Comparison of ENCODE assay signal across 8 mouse cellular contexts in genomic region chr6:47318705-47319104, GRCm38 (mm10).
A peak's percentile ranks its signal among the peaks of the same experiment; 100 is the strongest.
DNase-seq lines count a peak whose midpoint lies in the region; ATAC-seq and TF ChIP-seq lines count a peak whose summit lies in the region.

No protein-coding gene starts in this region.

- peak overlapping the region; percentile 1; the same call in 1 of the 2 replicates for H3K27ac ChIP-seq in ES-E14 (ENCODE audit: insufficient read depth, low read depth, low read length, poor library complexity, severe bottlenecking)
- 0 out of 2 replicates have a peak overlapping the region, but pooled peaks have one; percentile 0 for H3K27ac ChIP-seq in kidney, postnatal 0 days
- no peak overlapping the region for H3K27ac ChIP-seq in liver, postnatal 0 days (ENCODE audit: low read depth)

- in situ Hi-C loops in ES-E14 (cut with MboI; ENCODE audit: low sequenced_read_pairs in 2 of 2, unreplicated experiment in 2 of 2) = no loop called here

- ATAC-seq in kidney, postnatal 0 days (replicated peaks; ENCODE audit: low FRiP score, low read depth) = no peak
- ATAC-seq in liver, postnatal 0 days = no peak

- TF ChIP-seq POLR2A in lung, adult 2 months (IDR thresholded peaks at IDR 0.05; ENCODE audit: borderline replicate concordance, extremely low read depth, low read depth, low read length) = no peak

- no peaks in the 10 kb centered on the region for H3K36me3 ChIP-seq in ES-E14 (ENCODE audit: control insufficient read depth, insufficient read depth, low read length, poor library complexity, severe bottlenecking)
- no peaks in the 10 kb centered on the region for H3K36me3 ChIP-seq in kidney, postnatal 0 days (ENCODE audit: insufficient read depth, low read length)
- no peaks in the 10 kb centered on the region for H3K36me3 ChIP-seq in liver, postnatal 0 days (replicated peaks; ENCODE audit: insufficient read depth, low read length)

- peaks cover 1 to 4% of the 10 kb centered on the region in 2 experiments; a peak in 2 of 4 replicates for H3K4me1 ChIP-seq in ES-E14 (ENCODE audit: control insufficient read depth in 2 of 2, insufficient read depth in 2 of 2, low read length in 2 of 2, poor library complexity in 1 of 2)
- H3K4me1 ChIP-seq in kidney, postnatal 0 days (replicated peaks; ENCODE audit: insufficient read depth, low read length) = peaks cover 5% of the 10 kb centered on the region
- H3K4me1 ChIP-seq in lung, adult 2 months (ENCODE audit: control insufficient read depth, insufficient read depth, low read length) = peaks cover 4% of the 10 kb centered on the region
- H3K4me1 ChIP-seq in liver, postnatal 0 days (ENCODE audit: insufficient read depth) = peaks cover 9% of the 10 kb centered on the region; the same call in 1 of the 2 replicates

- no peak overlapping the region; the same call in 1 of the 2 replicates for H3K9ac ChIP-seq in ES-E14 (ENCODE audit: insufficient read depth, low read depth, low read length, poor library complexity, severe bottlenecking)
- no peak overlapping the region for H3K9ac ChIP-seq in kidney, postnatal 0 days (ENCODE audit: low read depth, low read length)
- no peak overlapping the region for H3K9ac ChIP-seq in liver, postnatal 0 days (replicated peaks)

- no peak overlapping the region for H3K4me3 ChIP-seq in ES-E14 (ENCODE audit: insufficient read depth in 1 of 2, low read depth in 1 of 2, low read length in 2 of 2, poor library complexity in 1 of 2, severe bottlenecking in 1 of 2)
- H3K4me3 ChIP-seq in kidney, postnatal 0 days (replicated peaks; ENCODE audit: low read depth, low read length) = no peak overlapping the region
- peak overlapping the region; percentile 6 for H3K4me3 ChIP-seq in lung, adult 2 months (replicated peaks; ENCODE audit: extremely low read depth, low read depth, low read length)
- H3K4me3 ChIP-seq in liver, postnatal 0 days (ENCODE audit: low read depth, low read length) = no peak overlapping the region

- peak overlapping the region; percentile 4; the same call in 1 of the 2 replicates for H3K4me2 ChIP-seq in kidney, postnatal 0 days (ENCODE audit: low read length)
- H3K4me2 ChIP-seq in liver, postnatal 0 days (ENCODE audit: low read depth, low read length) = no peak overlapping the region

- DNase-seq in ES-E14 (ENCODE audit: low read depth, low spot score) = no peak
- DNase-seq in adrenal gland, postnatal 14 days = peak; percentile 42
- peak; percentile 33 for DNase-seq in forelimb bud, embryonic 11.5 days (ENCODE audit: low read depth, low spot score)
- peak; percentile 45 for DNase-seq in kidney, postnatal 0 days (ENCODE audit: low spot score)
- peak; percentile 51 for DNase-seq in lung, adult 2 months
- peak; percentile 39 to 57 for DNase-seq in right cerebral cortex, adult 2 months (ENCODE audit: low spot score in 2 of 2)
- DNase-seq in liver, postnatal 0 days = no peak
- no peak for DNase-seq in ovary, adult 18-20 months (ENCODE audit: low spot score)

- no peaks in the 10 kb centered on the region for H3K27me3 ChIP-seq in kidney, postnatal 0 days (ENCODE audit: insufficient read depth, low read length)
- no peaks in the 10 kb centered on the region for H3K27me3 ChIP-seq in liver, postnatal 0 days (ENCODE audit: insufficient read depth, low read length)

- TF ChIP-seq CTCF in kidney, postnatal 0 days (IDR thresholded peaks at IDR 0.05; ENCODE audit: low read depth) = no peak
- TF ChIP-seq CTCF in lung, adult 2 months (IDR thresholded peaks at IDR 0.05; ENCODE audit: insufficient read depth, low read length) = no peak
- no peak for TF ChIP-seq CTCF in liver, postnatal 0 days (IDR thresholded peaks at IDR 0.05; ENCODE audit: low read depth)

- no peak for TF ChIP-seq EP300 in liver, postnatal 0 days (IDR thresholded peaks at IDR 0.05; ENCODE audit: low read depth)

- H3K9me3 ChIP-seq in ES-E14 (ENCODE audit: control insufficient read depth, insufficient read depth, low read depth, low read length) = no peaks in the 10 kb centered on the region
- no peaks in the 10 kb centered on the region for H3K9me3 ChIP-seq in kidney, postnatal 0 days (replicated peaks; ENCODE audit: low read length)
- H3K9me3 ChIP-seq in liver, postnatal 0 days (ENCODE audit: low read length) = no peaks in the 10 kb centered on the region

- 12% methylated on average over 6 of the region's 6 CpGs for WGBS in kidney, postnatal 0 days
- 20% methylated on average over 6 of the region's 6 CpGs for WGBS in lung, adult 2 months
- WGBS in liver, postnatal 0 days (ENCODE audit: insufficient replicate concordance) = 51% methylated on average over 6 of the region's 6 CpGs

TF ChIP-seq in ES-E14, 5 proteins besides CTCF, POLR2A, EP300 and RAD21:
- no peak for TF ChIP-seq MAFK (IDR thresholded peaks at IDR 0.05; ENCODE audit: insufficient read depth, low read depth, low read length)
- TF ChIP-seq HCFC1 (IDR thresholded peaks at IDR 0.05; ENCODE audit: borderline replicate concordance, insufficient read depth, low read length) = no peak
- TF ChIP-seq ZNF384 (IDR thresholded peaks at IDR 0.05; ENCODE audit: low read depth, low read length) = no peak
- no peak for TF ChIP-seq ZC3H11A (IDR thresholded peaks at IDR 0.05; ENCODE audit: borderline replicate concordance, low read depth, low read length)
- no peak for TF ChIP-seq CHD2 (IDR thresholded peaks at IDR 0.05; ENCODE audit: low read depth, low read length)

Comparison
In these comparisons a context has a peak if more than half of its experiments do, and no peak if none do; other contexts are left out.
1. DNase-seq: peak in adrenal gland, postnatal 14 days (single experiment), forelimb bud, embryonic 11.5 days (single experiment), kidney, postnatal 0 days (single experiment), lung, adult 2 months (single experiment) and right cerebral cortex, adult 2 months (2 of 2); none in ES-E14 (single experiment), liver, postnatal 0 days (single experiment) and ovary, adult 18-20 months (single experiment).